Mouse (Mus musculus) MEL (cell line): ENCODE data around the gene Morc3. TPM values are rescaled to one million over a fixed set of nuclear protein-coding genes. Genes with fewer than 3 reads are reported as not detected.

Source experiments
- DNase-seq: peaks from one replicate; pipeline ENCODE4 v3.0.0; 2011; ENCODE audit warnings: low read depth, low spot score
- H3K27ac ChIP-seq: 2 replicates; pipeline ENCODE4 v1.5.1; 2012; ENCODE audit warnings: low read depth, mild to moderate bottlenecking, control low read depth, low read length, moderate library complexity; ENCODE audit not compliant: control insufficient read depth
- H3K27me3 ChIP-seq, 2 experiments: fragments of 150-350 bp in 1 of 2; sonication (generic) in 1 of 2; 2 replicates each; pipeline ENCODE4 v1.6.1; 2012; ENCODE audit warnings: low read length in 2 of 2, mild to moderate bottlenecking in 2 of 2, improper control_type of control experiment in 1 of 2, moderate library complexity in 1 of 2; ENCODE audit not compliant: insufficient read depth in 2 of 2, control insufficient read depth in 1 of 2
- H3K36me3 ChIP-seq, 2 experiments: 2 replicates each; pipeline ENCODE4 v1.6.1; 2012 to 2014; ENCODE audit warnings: low read length in 2 of 2, improper control_type of control experiment in 1 of 2, inconsistent platforms in 1 of 2, mild to moderate bottlenecking in 1 of 2; ENCODE audit not compliant: insufficient read depth in 2 of 2, control insufficient read depth in 1 of 2
- H3K4me1 ChIP-seq, 2 experiments: fragments of 150-350 bp in 1 of 2; sonication (generic) in 1 of 2; 2 replicates each; pipeline ENCODE4 v1.6.1; 2012; ENCODE audit warnings: low read length in 2 of 2, improper control_type of control experiment in 1 of 2, mild to moderate bottlenecking in 1 of 2; ENCODE audit not compliant: insufficient read depth in 2 of 2, control insufficient read depth in 1 of 2
- H3K4me3 ChIP-seq, 2 experiments: fragments of 150-350 bp in 1 of 2; sonication (generic) in 1 of 2; 2 replicates each; pipeline ENCODE4 v1.5.1; 2012; ENCODE audit warnings: low read depth in 2 of 2, low read length in 2 of 2, mild to moderate bottlenecking in 2 of 2, moderate library complexity in 2 of 2, control low read depth in 1 of 2, improper control_type of control experiment in 1 of 2; ENCODE audit not compliant: control insufficient read depth in 1 of 2, insufficient read depth in 1 of 2
- H3K79me2 ChIP-seq: 2 replicates; pipeline ENCODE4 v1.6.1; 2012; ENCODE audit warnings: mild to moderate bottlenecking, low read length, moderate library complexity; ENCODE audit not compliant: control insufficient read depth, poor library complexity, insufficient read depth
- H3K9ac ChIP-seq: 2 replicates; pipeline ENCODE4 v1.6.1; 2012; ENCODE audit warnings: low read depth, mild to moderate bottlenecking, control low read depth, low read length, moderate library complexity; ENCODE audit not compliant: control insufficient read depth, poor library complexity, severe bottlenecking
- H3K9me3 ChIP-seq: fragments of 150-350 bp; sonication (generic); replicated peaks from 2 replicates; pipeline ENCODE4 v1.6.1; 2012; ENCODE audit warnings: mild to moderate bottlenecking, low read length, improper control_type of control experiment, moderate library complexity; ENCODE audit not compliant: insufficient read depth
- BHLHE40 ChIP-seq: IDR thresholded peaks from 2 replicates; pipeline ENCODE4 v1.6.1; 2012; ENCODE audit warnings: low read depth, mild to moderate bottlenecking, inconsistent platforms, low read length, improper control_type of control experiment, borderline replicate concordance
- CHD2 ChIP-seq: IDR thresholded peaks from 2 replicates; pipeline ENCODE4 v1.6.1; 2011; ENCODE audit warnings: low read length, improper control_type of control experiment
- GATA1 ChIP-seq: IDR thresholded peaks from 2 replicates; pipeline ENCODE4 v1.6.1; 2011; ENCODE audit warnings: low read depth, low read length, improper control_type of control experiment
- HCFC1 ChIP-seq: IDR thresholded peaks from 2 replicates; pipeline ENCODE4 v1.6.1; 2012; ENCODE audit warnings: low read depth, mild to moderate bottlenecking, inconsistent platforms, low read length, improper control_type of control experiment, moderate library complexity
- JUND ChIP-seq: IDR thresholded peaks from 2 replicates; pipeline ENCODE4 v1.6.1; 2011; ENCODE audit warnings: low read depth, mild to moderate bottlenecking, improper control_type of control experiment, low read length
- MAX ChIP-seq: IDR thresholded peaks from 2 replicates; pipeline ENCODE4 v1.6.1; 2011; ENCODE audit warnings: low read length, improper control_type of control experiment
- MAZ ChIP-seq: IDR thresholded peaks from 2 replicates; pipeline ENCODE4 v1.6.1; 2012; ENCODE audit warnings: low read depth, mild to moderate bottlenecking, inconsistent platforms, low read length, improper control_type of control experiment
- MEF2A ChIP-seq: IDR thresholded peaks from 2 replicates; pipeline ENCODE4 v1.6.1; 2014; ENCODE audit warnings: low read depth, mild to moderate bottlenecking, inconsistent platforms, low read length, improper control_type of control experiment; ENCODE audit not compliant: poor library complexity, insufficient replicate concordance, severe bottlenecking; ENCODE audit errors: extremely low read depth
- MYB ChIP-seq: IDR thresholded peaks from 2 replicates; pipeline ENCODE4 v1.6.1; 2011; ENCODE audit warnings: mild to moderate bottlenecking, low read depth, low read length, improper control_type of control experiment
- POLR2A ChIP-seq, 2 experiments: IDR thresholded peaks; 2 replicates each; pipeline ENCODE4 v1.6.1; 2011 to 2012; ENCODE audit warnings: low read length in 2 of 2, mild to moderate bottlenecking in 2 of 2, control low read depth in 1 of 2, improper control_type of control experiment in 1 of 2, low read depth in 1 of 2, moderate library complexity in 1 of 2; ENCODE audit not compliant: control insufficient read depth in 1 of 2, insufficient read depth in 1 of 2, poor library complexity in 1 of 2
- RCOR1 ChIP-seq: IDR thresholded peaks from 2 replicates; pipeline ENCODE4 v1.6.1; 2012; ENCODE audit warnings: low read depth, mild to moderate bottlenecking, inconsistent platforms, low read length, improper control_type of control experiment
- SIN3A ChIP-seq: IDR thresholded peaks from 2 replicates; pipeline ENCODE4 v1.6.1; 2012; ENCODE audit warnings: low read length, improper control_type of control experiment, inconsistent platforms
- SMC3 ChIP-seq: IDR thresholded peaks from 2 replicates; pipeline ENCODE4 v1.6.1; 2011; ENCODE audit warnings: low read depth, low read length, improper control_type of control experiment
- USF1 ChIP-seq: IDR thresholded peaks from 2 replicates; pipeline ENCODE4 v1.6.1; 2014; ENCODE audit warnings: low read depth, mild to moderate bottlenecking, inconsistent platforms, low read length, improper control_type of control experiment, moderate library complexity
- USF2 ChIP-seq, 2 experiments: IDR thresholded peaks; 2 replicates each; pipeline ENCODE4 v1.6.1; 2011 to 2012; ENCODE audit warnings: improper control_type of control experiment in 2 of 2, low read length in 2 of 2, borderline replicate concordance in 1 of 2, inconsistent platforms in 1 of 2, low read depth in 1 of 2, mild to moderate bottlenecking in 1 of 2; ENCODE audit not compliant: insufficient read depth in 1 of 2
- polyA plus RNA-seq, 2 experiments: library from polyadenylated mRNA; stranded (reverse) in 1 of 2; unstranded in 1 of 2; fragments of >175 nt in 1 of 2; fragments of >200 nt in 1 of 2; gene quantifications; 2 replicates each; pipeline versions ENCODE4 v1.2.1 to v1.2.4; 2012; ENCODE audit warnings: low replicate concordance in 2 of 2, low read depth in 1 of 2; ENCODE audit not compliant: insufficient read length in 2 of 2, insufficient read depth in 1 of 2, missing spikeins in 1 of 2
- total RNA-seq: library from RNA; depleted of rRNA; stranded (reverse); fragments of 300-350 nt; gene quantifications from 2 replicates; pipeline ENCODE4 v1.2.3, GENCODE M21; 2012

The Morc3 gene
- total and polyA plus RNA-seq, 3 experiments: 23.3 to 276 (median 39.1) TPM

DNA sequence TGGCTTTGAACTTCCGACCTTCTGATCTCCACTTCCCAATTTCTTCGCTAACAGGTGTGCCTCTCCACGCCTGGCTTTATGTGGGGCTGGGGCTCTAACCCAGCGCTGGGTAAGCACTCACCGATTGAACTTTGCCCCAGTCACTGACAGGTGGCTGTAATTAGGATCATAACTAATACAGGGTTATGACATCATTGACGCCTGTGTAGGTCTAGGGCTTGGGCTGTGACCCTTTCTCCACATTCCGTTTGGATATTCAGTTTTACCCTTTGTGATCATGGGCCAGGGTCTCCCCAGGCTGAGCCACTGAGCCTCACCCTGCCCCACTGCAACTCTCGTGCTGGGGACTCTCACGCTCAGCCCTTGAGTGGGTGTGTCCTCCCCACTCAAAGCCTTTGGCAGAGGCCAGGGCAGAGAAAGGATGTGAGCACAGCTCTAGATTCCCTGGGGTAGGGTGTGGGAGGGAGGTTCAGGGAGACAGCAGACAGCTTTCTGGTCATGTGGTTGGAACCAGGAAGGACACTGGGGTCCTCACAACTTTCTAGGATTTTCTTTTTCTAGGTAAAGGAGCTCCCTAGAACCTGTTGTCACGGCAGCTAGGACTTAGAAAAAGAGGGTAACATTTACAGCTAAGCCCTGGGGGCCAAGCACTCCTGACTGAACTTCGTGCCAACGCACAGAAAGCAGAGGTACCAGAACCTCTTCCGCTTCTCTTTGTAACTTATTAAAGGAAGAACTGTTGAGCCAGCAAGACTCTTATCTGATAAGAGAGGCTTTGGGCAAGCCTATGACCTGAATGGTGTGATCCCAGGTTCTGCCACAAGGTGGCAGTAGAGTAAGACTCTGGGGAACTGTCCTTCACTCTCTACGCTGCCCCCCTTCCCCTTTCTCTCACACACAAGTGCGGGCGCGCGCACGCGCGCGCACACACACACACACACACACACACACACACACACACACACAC is 86.1 kb downstream of the Morc3 start (continued):
- TF ChIP-seq HCFC1: peak; percentile 24; the same call in 1 of the 2 replicates
- TF ChIP-seq GATA1: peak; percentile 97
- peak; percentile 66 for TF ChIP-seq USF1
- no peak for TF ChIP-seq BHLHE40
- TF ChIP-seq SMC3: peak; percentile 69
- TF ChIP-seq POLR2A (IDR thresholded peaks at IDR 0.05; ENCODE audit: control insufficient read depth in 1 of 2, insufficient read depth in 1 of 2, low read depth in 1 of 2, low read length in 2 of 2, poor library complexity in 1 of 2): peak in 1 of 2 experiments; percentile 53; a peak in 2 of 4 replicates
- TF ChIP-seq CHD2: no peak
- TF ChIP-seq RCOR1: no peak
- TF ChIP-seq MAX: no peak
- TF ChIP-seq USF2 (IDR thresholded peaks at IDR 0.05; ENCODE audit: borderline replicate concordance in 1 of 2, insufficient read depth in 1 of 2, low read depth in 1 of 2, low read length in 2 of 2): no peak
- TF ChIP-seq MEF2A: no peak
- peak; percentile 37; the same call in 1 of the 2 replicates for TF ChIP-seq SIN3A

DNA sequence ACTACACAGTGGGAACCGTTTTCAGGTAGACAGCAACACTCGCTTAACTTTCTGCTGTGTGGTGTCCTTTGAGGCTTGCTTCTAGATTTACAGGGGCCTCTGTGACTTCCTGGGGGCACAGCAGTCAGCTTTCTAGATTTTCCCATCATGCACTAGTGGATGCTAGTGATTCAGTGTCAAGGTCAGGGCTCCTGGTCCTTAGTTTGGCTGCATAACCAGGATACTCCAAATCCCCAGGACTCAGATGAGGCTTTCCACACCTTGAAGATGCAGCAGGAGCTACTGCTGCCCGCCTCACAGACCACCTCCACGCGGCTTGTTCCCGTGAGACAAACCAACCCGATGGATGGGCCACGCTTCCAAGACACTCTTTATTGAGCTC is 86.7 kb downstream of the Morc3 start:
- H3K27ac ChIP-seq: no peak overlapping the region
- H3K9ac ChIP-seq: no peak overlapping the region
- no peaks in the 10 kb centered on the region for H3K27me3 ChIP-seq
- DNase-seq: no peak
- no peaks in the 10 kb centered on the region for H3K79me2 ChIP-seq
- no peaks in the 10 kb centered on the region for H3K9me3 ChIP-seq
- H3K4me3 ChIP-seq: peak overlapping the region in 1 of 2 experiments; percentile 33; a peak in 2 of 4 replicates
- peaks cover 0 to 12% of the 10 kb centered on the region in 2 experiments; a peak in 2 of 4 replicates for H3K36me3 ChIP-seq
- peaks cover 4 to 15% of the 10 kb centered on the region in 2 experiments; a peak in 3 of 4 replicates for H3K4me1 ChIP-seq
- TF ChIP-seq MAZ: 0 out of 2 replicates have a peak, but pooled peaks have one; percentile 4
- 0 out of 2 replicates have a peak, but pooled peaks have one; percentile 3 for TF ChIP-seq MYB
- TF ChIP-seq JUND: no peak
- TF ChIP-seq, all 39 proteins: peak for 2

DNA sequence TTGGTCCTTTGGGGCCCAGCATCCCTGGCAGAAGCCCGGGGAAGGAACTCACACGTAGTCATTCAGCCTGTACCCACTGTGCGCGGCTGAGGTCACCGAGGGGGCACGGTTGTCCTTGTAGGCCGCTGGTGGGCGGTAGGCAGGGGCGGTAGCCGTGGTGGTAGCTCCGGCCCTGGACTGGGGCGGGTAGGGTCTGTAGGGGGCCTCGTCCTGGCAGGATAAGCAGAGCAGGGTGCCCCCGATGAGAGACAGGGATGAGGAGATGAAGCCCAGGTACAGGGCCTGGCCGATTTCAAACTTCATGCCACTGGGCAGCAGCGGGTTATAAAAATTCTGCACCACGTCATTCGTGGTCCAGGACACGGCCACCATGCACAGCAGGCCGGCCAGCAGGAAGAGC is 87.3 kb downstream of the Morc3 start:
- Histone ChIP-seq H3K27me3 (no peaks in the 10 kb centered on the region), H3K4me3 (no peak overlapping the region), H3K9ac (no peak overlapping the region), H3K9me3 (no peaks in the 10 kb centered on the region)
- no peak for DNase-seq
- TF ChIP-seq POLR2A (IDR thresholded peaks at IDR 0.05; ENCODE audit: control insufficient read depth in 1 of 2, insufficient read depth in 1 of 2, low read depth in 1 of 2, low read length in 2 of 2, poor library complexity in 1 of 2): no peak
- TF ChIP-seq, all 39 proteins: peak for 0
- H3K27ac ChIP-seq: no peak overlapping the region
- peaks cover 0 to 8% of the 10 kb centered on the region in 2 experiments; a peak in 2 of 4 replicates for H3K36me3 ChIP-seq
- H3K79me2 ChIP-seq: no peaks in the 10 kb centered on the region
- H3K4me1 ChIP-seq: peaks cover 3 to 10% of the 10 kb centered on the region in 2 experiments; a peak in 3 of 4 replicates
